Mouse (Mus musculus): Measurements from ENCODE around the gene Rdh16f2.
"Not testable (repeated sequence)": the region's sequence is repeated elsewhere in the genome, so short reads cannot be mapped to it uniquely, and the experiment has no call there.

Rdh16f2 gene

GRCm38 (mm10) chr10:127891481-127891880 is 25.2 kb downstream of the Rdh16f2 start:
- no peak for DNase-seq (ENCODE audit: low read depth)

DNA sequence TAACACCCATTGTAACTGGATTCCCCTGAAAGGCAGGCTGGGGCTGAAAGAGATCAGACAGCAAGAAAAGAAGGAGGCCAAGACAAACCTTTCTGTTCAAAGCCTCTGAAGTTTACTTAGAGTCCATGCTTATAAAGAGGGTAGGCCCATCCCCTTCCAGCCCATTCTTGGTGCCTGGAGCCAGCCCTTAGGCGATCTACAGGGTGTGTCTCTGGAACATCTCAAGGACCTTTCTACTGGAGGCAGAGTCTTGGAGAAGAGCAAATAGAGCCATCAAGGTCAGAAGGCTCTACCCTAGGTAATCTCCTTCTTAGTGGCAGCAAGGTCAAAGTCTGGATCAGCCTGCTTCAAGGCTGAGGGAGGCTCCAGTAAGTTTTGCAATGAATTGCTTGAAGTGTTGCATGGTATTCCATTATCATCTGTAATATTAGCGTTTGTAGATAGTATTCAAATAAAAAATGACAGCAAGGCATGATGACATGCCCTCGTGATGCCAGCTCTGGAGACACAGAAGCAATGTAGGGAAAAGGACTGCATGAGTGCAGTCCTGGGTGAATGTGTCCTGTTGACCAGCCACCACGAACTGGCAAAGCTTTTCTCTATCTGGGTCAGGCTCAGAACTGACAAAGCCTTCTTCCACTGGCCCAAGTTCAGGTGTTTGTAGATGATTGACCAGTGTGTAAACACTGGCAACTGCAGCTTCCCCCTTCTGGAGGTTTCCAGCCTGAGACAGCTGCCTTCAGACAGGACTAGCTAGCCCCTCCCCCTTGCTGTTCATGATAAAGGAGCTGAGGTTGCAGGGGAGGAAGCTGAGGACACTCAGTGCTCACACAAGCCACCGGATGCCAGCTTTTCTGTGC is 27.1 kb downstream of the Rdh16f2 start:
- peak; percentile 57 for DNase-seq (ENCODE audit: low read depth)

- no peak for DNase-seq (ENCODE audit: low read depth)
These were observed 30.4 kb downstream of the Rdh16f2 start for GRCm38 (mm10) chr10:127896705-127897104.

- no peak for DNase-seq (ENCODE audit: low read depth)
These were observed 31.2 kb downstream of the Rdh16f2 start for GRCm38 (mm10) chr10:127897506-127897905.

GRCm38 (mm10) chr10:127898218-127898617 is 31.9 kb downstream of the Rdh16f2 start, which contains the start of gene Sdr9c7:
Gene Sdr9c7, plus strand, starts transcription at chr10:127898518.
- no peak for DNase-seq (ENCODE audit: low read depth)

DNA sequence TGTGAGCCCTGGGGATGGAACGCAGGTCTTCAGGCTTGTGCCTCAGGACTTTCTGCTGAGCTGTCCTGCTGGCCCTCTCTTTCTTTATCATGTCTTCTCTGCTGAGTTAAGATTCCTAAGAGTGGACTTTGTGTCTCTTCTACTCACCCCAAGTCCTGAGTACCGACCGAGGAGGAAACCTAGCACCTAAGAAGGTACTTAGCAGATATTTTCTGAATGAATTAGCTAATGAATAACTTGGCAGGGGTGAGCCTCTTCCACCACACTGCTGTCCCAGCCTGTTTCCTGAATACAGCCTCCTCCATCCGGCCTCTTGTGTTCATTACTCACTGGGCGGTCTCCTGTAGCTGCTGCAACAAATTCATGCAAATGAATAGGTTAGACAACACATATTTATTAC is 33.5 kb downstream of the Rdh16f2 start:
- no peak for DNase-seq (ENCODE audit: low read depth)

DNA sequence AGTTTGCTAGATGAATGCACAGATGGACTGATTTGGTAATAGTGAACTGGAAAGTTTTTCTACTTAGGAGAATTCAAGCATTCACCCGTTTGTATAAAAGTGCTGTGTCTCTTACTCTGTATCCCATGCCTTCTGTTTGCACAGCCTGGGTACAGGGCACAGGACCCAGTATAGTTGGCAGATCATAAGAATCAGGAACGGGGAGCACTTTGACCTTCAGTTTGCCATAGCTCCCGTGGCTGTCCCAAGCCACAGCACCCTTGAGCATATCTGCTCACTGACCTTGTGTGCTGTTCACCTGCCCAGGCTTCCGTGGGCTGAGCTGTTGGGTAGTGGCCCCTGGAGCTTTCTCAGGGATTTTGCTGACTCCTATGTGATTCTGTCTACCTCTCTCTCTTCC is 35.5 kb downstream of the Rdh16f2 start:
- DNase-seq (ENCODE audit: low read depth), result no peak

- no peak for DNase-seq (ENCODE audit: low read depth)
These were observed 36.8 kb downstream of the Rdh16f2 start for GRCm38 (mm10) chr10:127903116-127903515.

GRCm38 (mm10) chr10:127904718-127905446 is 38.6 kb downstream of the Rdh16f2 start:
- no peak for DNase-seq (ENCODE audit: low read depth)

- DNase-seq (ENCODE audit: low read depth), result no peak
These were observed 39.9 kb downstream of the Rdh16f2 start for GRCm38 (mm10) chr10:127906138-127906537.

DNA sequence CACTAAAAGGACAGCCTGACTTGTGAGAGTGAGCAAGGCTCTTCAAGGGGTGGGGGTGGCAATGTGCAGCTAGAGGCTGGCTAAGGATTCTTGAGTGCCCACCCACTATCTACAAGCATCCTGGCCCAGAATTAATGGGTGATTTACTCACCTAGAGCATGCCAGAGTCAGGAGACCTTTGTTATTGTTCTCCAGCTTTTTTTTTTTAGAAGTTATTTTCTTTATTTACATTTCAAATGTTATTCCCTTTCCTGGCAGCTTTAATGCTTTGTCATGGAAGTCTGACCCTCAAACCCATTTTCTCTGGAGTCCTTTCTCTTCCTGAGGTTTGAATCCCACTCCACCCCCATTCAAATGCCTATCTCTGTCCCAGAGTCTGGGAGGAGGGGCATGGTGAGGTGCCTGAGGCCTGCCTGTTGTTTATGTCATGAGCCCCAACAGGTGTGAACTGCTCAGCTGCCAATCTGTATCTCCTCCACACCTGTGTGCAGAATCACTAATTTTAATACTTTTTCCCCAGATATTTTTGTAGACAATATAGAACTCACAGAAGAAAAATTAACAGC is 41.2 kb downstream of the Rdh16f2 start:
- DNase-seq (ENCODE audit: low read depth), result no peak

DNA sequence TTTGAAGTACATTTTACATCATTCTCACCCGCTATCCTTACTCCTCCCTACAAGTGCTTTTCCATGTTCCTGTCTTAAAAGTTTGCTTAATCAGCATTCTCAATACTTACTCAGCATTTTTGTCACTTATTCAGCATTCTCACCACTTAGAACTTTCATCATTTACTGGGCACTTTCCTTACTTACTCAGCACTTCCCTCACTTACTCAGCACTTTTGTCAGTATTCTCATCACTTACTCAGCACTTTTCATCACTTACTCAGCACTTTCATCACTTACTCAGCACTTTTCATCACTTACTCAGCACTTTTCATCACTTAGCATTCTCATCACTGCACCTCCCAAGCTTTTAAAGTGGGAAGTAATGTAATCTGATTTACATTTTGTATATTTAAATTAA is 49.3 kb downstream of the Rdh16f2 start:
- no peak for DNase-seq (ENCODE audit: low read depth)

GRCm38 (mm10) chr10:127917183-127917582 is 50.9 kb downstream of the Rdh16f2 start:
- DNase-seq (ENCODE audit: low read depth), result not testable (repeated sequence)

GRCm38 (mm10) chr10:127917651-127918050 is 51.4 kb downstream of the Rdh16f2 start:
- no peak for DNase-seq (ENCODE audit: low read depth)

DNA sequence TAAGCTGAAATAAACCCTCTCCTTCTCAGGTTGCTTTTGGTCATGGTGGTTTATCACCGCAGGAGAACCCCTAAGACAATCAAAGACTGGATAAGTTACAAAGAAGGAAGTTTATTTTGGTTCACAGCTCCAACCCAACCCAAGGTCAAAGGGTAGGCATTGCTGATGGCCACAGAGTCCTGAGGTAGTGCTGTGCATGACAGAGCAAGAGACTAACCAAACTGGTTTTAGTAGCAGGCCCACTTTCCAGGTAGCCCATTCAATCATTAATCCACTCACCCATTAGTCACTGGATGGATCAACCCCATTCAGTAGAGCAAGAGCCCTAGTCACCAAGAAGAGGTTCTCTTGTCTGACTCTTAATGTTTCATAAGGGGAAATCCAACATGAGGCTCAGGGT is 56.0 kb downstream of the Rdh16f2 start:
- DNase-seq (ENCODE audit: low read depth), result no peak

DNA sequence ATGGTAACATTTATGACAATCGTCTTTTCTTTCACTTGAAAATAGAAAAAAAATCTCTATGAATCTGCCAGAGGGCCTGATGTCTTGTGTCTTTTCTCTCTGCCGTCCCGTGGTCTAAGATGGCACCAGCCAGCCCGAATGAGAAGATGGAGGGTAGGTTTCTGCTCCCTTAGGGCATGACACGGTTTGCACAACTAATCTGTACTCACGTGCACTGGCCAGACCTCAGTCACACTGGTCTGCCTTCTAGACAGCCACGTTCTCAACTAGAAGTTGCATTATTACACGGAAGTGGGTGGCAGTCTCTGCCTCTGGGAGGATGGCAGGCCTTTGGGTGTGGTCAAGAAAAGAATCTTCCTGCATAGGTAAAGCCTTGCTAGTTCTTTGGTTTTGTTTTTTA is 56.8 kb downstream of the Rdh16f2 start:
- no peak for DNase-seq (ENCODE audit: low read depth)

- DNase-seq (ENCODE audit: low read depth), result no peak
These were observed 58.5 kb downstream of the Rdh16f2 start for GRCm38 (mm10) chr10:127924597-127925378.

All from naive thymus-derived CD4-positive, alpha-beta T cell, adult 2 months (primary cell).